Mouse (Mus musculus): ENCODE data around the gene Art1. TPM values are rescaled to one million over a fixed set of nuclear protein-coding genes. Genes with fewer than 3 reads are reported as not detected.
A peak's percentile ranks its signal among the peaks of the same experiment; 100 is the strongest.

Art1 gene
- total and polyA plus RNA-seq, 3 experiments, result 242 to 293 (median 279) TPM

GRCm38 (mm10) chr7:102108206-102108605, 6.7 kb downstream of the Art1 start:
- WGBS, result 27% methylated on average over 1 of the region's 1 CpGs
- Histone ChIP-seq H3K4me3 (no peak overlapping the region), H3K27ac (no peak overlapping the region), H3K79me2 (replicated peaks; ENCODE audit: control insufficient read depth, insufficient read depth, low read length) (no peaks in the 10 kb centered on the region; the same call in 1 of the 2 replicates), H3K36me3 (ENCODE audit: control insufficient read depth, insufficient read depth, low read length) (peaks cover 2% of the 10 kb centered on the region), H3K27me3 (ENCODE audit: control insufficient read depth, insufficient read depth, low read length) (no peaks in the 10 kb centered on the region), H3K9ac (ENCODE audit: low read depth, low read length) (no peak overlapping the region), H3K4me1 (ENCODE audit: control insufficient read depth, insufficient read depth, low read length) (peaks cover 2% of the 10 kb centered on the region; the same call in 1 of the 2 replicates)
- DNase-seq, result peak in 1 of 2 experiments; percentile 39
- intact Hi-C loops (cut with DNase I), result no loop called here
- TF ChIP-seq EP300 (IDR thresholded peaks at IDR 0.05; ENCODE audit: insufficient read depth, low read depth, low read length), result 0 out of 2 replicates have a peak, but pooled peaks have one; percentile 51
- no peak for TF ChIP-seq CTCF (IDR thresholded peaks at IDR 0.05)
- peak; percentile 36; the same call in 1 of the 2 replicates for TF ChIP-seq POLR2A (IDR thresholded peaks at IDR 0.05; ENCODE audit: insufficient read depth, low read depth, low read length)

DNA sequence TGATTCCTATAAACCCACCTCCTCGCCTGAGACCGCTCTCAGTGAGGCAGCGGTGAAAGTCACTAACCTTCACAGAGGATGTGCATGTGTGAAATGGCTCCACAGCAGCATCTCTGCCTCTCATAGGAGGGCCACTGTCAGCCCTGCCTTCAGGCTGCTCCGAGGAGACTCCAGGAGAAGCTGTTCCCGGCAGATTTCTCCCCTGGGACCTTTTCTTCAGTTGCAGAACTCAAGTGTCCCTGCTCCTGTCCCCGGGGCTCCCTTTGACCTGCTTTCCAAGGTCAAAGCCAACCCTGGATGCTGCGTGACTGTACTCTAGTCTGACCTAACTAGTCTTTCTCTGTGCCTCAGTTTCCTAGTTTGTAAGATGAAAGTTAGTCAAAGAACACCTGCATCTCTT, 7.6 kb downstream of the Art1 start, which contains the start of gene Art5:
Art5 (minus strand) TSS at position 319 of the 400 bp plus-strand sequence.
- no peak for DNase-seq
- no peak within 1 kb of the TSS for H3K4me3 ChIP-seq
- H3K9ac ChIP-seq (ENCODE audit: low read depth, low read length), result no peak within 1 kb of the TSS
- WGBS, result 62% methylated on average over 7 of the region's 7 CpGs
- no peaks in the 10 kb centered on the region for H3K4me1 ChIP-seq (ENCODE audit: control insufficient read depth, insufficient read depth, low read length)
- intact Hi-C loops (cut with DNase I), result no loop called here
- TF ChIP-seq POLR2A (IDR thresholded peaks at IDR 0.05; ENCODE audit: insufficient read depth, low read depth, low read length) (no peak), CTCF (IDR thresholded peaks at IDR 0.05) (no peak), EP300 (IDR thresholded peaks at IDR 0.05; ENCODE audit: insufficient read depth, low read depth, low read length) (no peak)
- H3K79me2 ChIP-seq (replicated peaks; ENCODE audit: control insufficient read depth, insufficient read depth, low read length), result no peaks in the 10 kb centered on the region; the same call in 1 of the 2 replicates
- H3K36me3 ChIP-seq (ENCODE audit: control insufficient read depth, insufficient read depth, low read length), result peaks cover 2% of the 10 kb centered on the region
- H3K27ac ChIP-seq, result no peak within 1 kb of the TSS
- no peaks in the 10 kb centered on the region for H3K27me3 ChIP-seq (ENCODE audit: control insufficient read depth, insufficient read depth, low read length)

GRCm38 (mm10) chr7:102109746-102110145, 8.2 kb downstream of the Art1 start:
- Histone ChIP-seq H3K36me3 (ENCODE audit: control insufficient read depth, insufficient read depth, low read length) (peaks cover 2% of the 10 kb centered on the region), H3K27ac (no peak overlapping the region), H3K4me3 (no peak overlapping the region), H3K27me3 (ENCODE audit: control insufficient read depth, insufficient read depth, low read length) (no peaks in the 10 kb centered on the region), H3K4me1 (ENCODE audit: control insufficient read depth, insufficient read depth, low read length) (no peaks in the 10 kb centered on the region), H3K79me2 (replicated peaks; ENCODE audit: control insufficient read depth, insufficient read depth, low read length) (no peaks in the 10 kb centered on the region; the same call in 1 of the 2 replicates), H3K9ac (ENCODE audit: low read depth, low read length) (no peak overlapping the region)
- intact Hi-C loops (cut with DNase I), result no loop called here
- no peak for DNase-seq
- 79% methylated on average over 4 of the region's 4 CpGs for WGBS
- TF ChIP-seq EP300 (IDR thresholded peaks at IDR 0.05; ENCODE audit: insufficient read depth, low read depth, low read length) (no peak), CTCF (IDR thresholded peaks at IDR 0.05) (no peak), POLR2A (IDR thresholded peaks at IDR 0.05; ENCODE audit: insufficient read depth, low read depth, low read length) (no peak)

DNA sequence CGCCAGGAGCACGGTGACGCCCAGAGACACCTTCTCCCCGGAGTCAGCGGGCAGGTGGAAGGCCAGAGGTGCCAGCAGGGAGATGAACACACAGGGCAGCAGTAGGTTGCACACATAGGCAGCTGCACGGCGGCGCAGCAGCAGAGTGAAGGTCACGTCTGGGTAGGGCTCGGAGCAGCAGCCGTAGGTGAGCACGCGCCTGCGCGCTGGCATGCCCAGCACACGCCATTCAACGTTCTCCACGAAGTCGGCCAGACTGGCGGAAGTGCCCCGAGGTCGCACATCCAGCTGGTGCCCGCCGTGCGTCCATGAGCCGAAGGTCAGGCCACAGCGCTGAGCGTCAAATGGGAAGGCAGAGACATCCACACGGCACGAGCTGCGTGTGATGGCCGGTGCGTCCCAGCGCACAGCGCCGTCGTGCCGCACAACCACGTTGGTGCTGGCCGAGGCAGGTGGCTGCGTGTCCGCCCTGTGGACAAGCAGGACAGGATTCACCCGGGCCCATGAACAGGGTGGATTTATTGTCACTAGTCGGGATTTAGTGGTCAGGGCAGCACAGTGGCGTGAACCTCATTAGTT, 11.7 kb downstream of the Art1 start:
- Histone ChIP-seq H3K9ac (ENCODE audit: low read depth, low read length) (no peak overlapping the region), H3K36me3 (ENCODE audit: control insufficient read depth, insufficient read depth, low read length) (no peaks in the 10 kb centered on the region), H3K27me3 (ENCODE audit: control insufficient read depth, insufficient read depth, low read length) (no peaks in the 10 kb centered on the region), H3K79me2 (replicated peaks; ENCODE audit: control insufficient read depth, insufficient read depth, low read length) (no peaks in the 10 kb centered on the region), H3K27ac (no peak overlapping the region), H3K4me3 (no peak overlapping the region), H3K4me1 (ENCODE audit: control insufficient read depth, insufficient read depth, low read length) (no peaks in the 10 kb centered on the region)
- WGBS, result 67% methylated on average over 45 of the region's 45 CpGs
- TF ChIP-seq POLR2A (IDR thresholded peaks at IDR 0.05; ENCODE audit: insufficient read depth, low read depth, low read length) (no peak; the same call in 1 of the 2 replicates), CTCF (IDR thresholded peaks at IDR 0.05) (no peak), EP300 (IDR thresholded peaks at IDR 0.05; ENCODE audit: insufficient read depth, low read depth, low read length) (no peak)
- intact Hi-C loops (cut with DNase I), result no loop called here
- DNase-seq, result no peak

GRCm38 (mm10) chr7:102116579-102117331, 15.2 kb downstream of the Art1 start, which contains the start of gene Chrna10:
Gene Chrna10, minus strand, starts transcription at chr7:102116828.
- no peaks in the 10 kb centered on the region; the same call in none of the 2 replicates for H3K36me3 ChIP-seq (ENCODE audit: control insufficient read depth, insufficient read depth, low read length)
- H3K4me3 ChIP-seq, result no peak within 1 kb of the TSS
- no peak within 1 kb of the TSS for H3K9ac ChIP-seq (ENCODE audit: low read depth, low read length)
- no peaks in the 10 kb centered on the region for H3K79me2 ChIP-seq (replicated peaks; ENCODE audit: control insufficient read depth, insufficient read depth, low read length)
- no peak for TF ChIP-seq POLR2A (IDR thresholded peaks at IDR 0.05; ENCODE audit: insufficient read depth, low read depth, low read length)
- no peak for TF ChIP-seq EP300 (IDR thresholded peaks at IDR 0.05; ENCODE audit: insufficient read depth, low read depth, low read length)
- TF ChIP-seq CTCF (IDR thresholded peaks at IDR 0.05), result no peak
- no peak within 1 kb of the TSS for H3K27ac ChIP-seq
- intact Hi-C loops (cut with DNase I), result no loop called here
- no peaks in the 10 kb centered on the region for H3K27me3 ChIP-seq (ENCODE audit: control insufficient read depth, insufficient read depth, low read length)
- no peaks in the 10 kb centered on the region for H3K4me1 ChIP-seq (ENCODE audit: control insufficient read depth, insufficient read depth, low read length)
- 42% methylated on average over 7 of the region's 7 CpGs for WGBS
- DNase-seq, result peak in 1 of 2 experiments; percentile 10

GRCm38 (mm10) chr7:102117382-102117781, 15.8 kb downstream of the Art1 start:
- 80% methylated on average over 6 of the region's 6 CpGs for WGBS
- Histone ChIP-seq H3K4me3 (no peak overlapping the region), H3K79me2 (replicated peaks; ENCODE audit: control insufficient read depth, insufficient read depth, low read length) (no peaks in the 10 kb centered on the region), H3K27me3 (ENCODE audit: control insufficient read depth, insufficient read depth, low read length) (no peaks in the 10 kb centered on the region), H3K9ac (ENCODE audit: low read depth, low read length) (no peak overlapping the region), H3K36me3 (ENCODE audit: control insufficient read depth, insufficient read depth, low read length) (peaks cover 5% of the 10 kb centered on the region), H3K4me1 (ENCODE audit: control insufficient read depth, insufficient read depth, low read length) (no peaks in the 10 kb centered on the region), H3K27ac (no peak overlapping the region)
- intact Hi-C loops (cut with DNase I), result no loop called here
- TF ChIP-seq CTCF (IDR thresholded peaks at IDR 0.05) (no peak), POLR2A (IDR thresholded peaks at IDR 0.05; ENCODE audit: insufficient read depth, low read depth, low read length) (no peak), EP300 (IDR thresholded peaks at IDR 0.05; ENCODE audit: insufficient read depth, low read depth, low read length) (no peak)
- no peak for DNase-seq

Data from heart, adult 2 months (tissue).